Mouse (Mus musculus): ENCODE measurements around the gene Ak6.

Gene Ak6

GRCm38 (mm10) chr13:100669291-100670022, 18.7 kb downstream of the Ak6 start, which contains the start of gene Ccdc125:
Gene Ccdc125, plus strand, starts transcription at chr13:100669717.
- DNase-seq (ENCODE audit: low spot score in 2 of 2): no peak

DNA sequence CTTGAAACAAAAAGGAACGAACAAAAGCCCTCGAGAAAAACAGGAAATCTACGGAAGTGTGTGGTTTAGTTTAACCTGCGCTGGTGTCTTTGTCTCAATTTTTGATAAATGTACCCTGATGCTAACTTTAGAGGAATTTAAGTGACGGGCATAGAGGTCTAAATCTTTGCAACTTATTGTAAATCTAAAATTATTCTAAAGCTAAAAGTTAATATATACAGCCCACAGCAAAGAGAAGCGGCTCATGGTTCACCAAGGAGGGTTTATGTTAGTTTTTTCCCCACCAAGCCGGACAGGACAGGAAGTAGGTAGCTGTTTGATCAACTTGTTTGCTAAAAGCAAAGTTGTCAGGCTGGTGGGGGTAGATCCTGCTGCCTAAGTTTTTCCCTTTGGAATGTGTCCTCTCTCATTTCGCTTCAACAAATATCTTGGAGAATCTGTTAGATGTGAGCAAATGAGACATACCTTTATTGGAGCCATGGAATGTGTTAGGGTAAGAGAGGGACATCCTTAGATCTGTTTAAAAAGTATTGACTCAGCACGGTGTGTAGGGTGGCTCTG, 19.5 kb downstream of the Ak6 start:
- no peak for DNase-seq (ENCODE audit: low spot score in 2 of 2)

- DNase-seq (ENCODE audit: low spot score in 2 of 2): no peak
These were observed 25.3 kb downstream of the Ak6 start for GRCm38 (mm10) chr13:100675936-100676635.

DNA sequence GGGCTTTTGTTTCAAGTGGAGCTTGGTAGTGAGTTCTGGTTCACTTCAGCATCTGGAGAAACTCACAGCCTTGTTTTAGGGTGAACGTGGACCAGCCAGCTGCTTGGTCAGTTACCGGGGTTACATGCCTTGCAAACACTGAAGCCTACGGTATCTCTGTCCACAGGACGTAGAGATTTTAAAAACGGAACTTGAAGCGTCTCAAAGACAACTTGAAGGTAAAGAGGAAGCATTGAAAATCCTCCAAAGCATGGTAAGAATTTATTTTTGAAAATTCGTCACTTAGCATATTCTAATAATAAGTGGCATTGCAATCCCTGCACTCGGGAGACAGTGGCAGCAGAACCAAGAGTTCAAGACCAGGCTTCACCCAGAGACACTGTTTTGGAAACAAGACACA, 30.8 kb downstream of the Ak6 start:
- DNase-seq (ENCODE audit: low spot score in 2 of 2): no peak

DNA sequence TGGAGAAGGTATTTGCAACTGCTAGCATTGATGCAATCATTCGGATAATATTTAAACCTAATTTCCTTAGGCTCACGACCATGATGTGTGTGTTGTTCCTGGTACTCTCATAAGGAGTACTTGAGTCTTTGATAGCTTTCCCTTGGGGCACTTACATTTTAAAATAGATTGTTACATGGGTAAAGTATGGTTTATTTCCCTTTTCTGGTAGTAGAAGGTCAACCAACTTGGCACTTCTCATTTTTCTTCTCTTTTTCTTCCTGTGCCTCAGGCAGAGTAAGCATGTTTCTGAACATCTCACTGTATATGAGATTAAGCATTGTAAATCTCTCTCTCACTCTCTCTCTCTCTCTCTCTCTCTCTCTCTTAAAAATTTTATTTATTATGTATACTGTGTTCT, 32.1 kb downstream of the Ak6 start:
- DNase-seq (ENCODE audit: low spot score in 2 of 2): no peak

DNA sequence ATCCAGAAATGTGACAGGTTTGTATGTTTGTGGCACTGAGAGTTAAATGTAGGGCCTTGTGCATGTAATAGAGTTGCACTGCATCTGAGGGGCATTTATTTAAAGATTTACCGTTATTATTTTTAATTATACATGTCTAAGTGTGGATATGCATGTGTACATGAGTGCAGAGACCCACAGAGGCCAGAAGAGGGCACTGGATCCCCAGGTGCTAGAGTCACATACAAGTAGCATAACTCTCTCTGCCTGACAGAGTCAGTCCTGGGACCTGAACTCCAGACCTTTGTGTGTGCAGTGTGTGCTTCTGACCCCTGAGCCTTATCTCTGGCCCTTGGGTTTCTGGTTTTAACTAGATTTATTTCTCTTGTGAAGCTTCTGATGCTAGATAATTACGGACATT, 33.6 kb downstream of the Ak6 start:
- DNase-seq (ENCODE audit: low spot score in 2 of 2): no peak

GRCm38 (mm10) chr13:100687513-100687912, 36.7 kb downstream of the Ak6 start:
- DNase-seq (ENCODE audit: low spot score in 2 of 2): no peak

DNA sequence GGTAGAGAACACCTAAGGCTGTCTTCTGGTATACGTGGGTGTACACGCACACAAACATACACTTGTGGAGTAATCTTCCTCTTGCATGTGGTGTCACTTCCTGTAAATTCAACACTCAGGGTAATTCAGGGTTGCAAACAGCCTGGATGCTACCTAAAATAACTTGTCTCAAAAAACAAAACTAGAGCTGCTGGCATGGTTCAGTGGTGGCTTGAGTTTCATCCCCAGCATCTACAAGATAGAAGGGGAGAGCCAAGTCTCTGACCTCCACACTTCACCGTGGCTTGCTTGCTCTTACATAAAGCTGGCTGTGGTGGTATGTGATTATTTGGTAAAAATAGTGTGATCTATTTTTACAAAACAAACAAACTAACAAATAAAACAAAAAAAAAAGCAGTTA, 46.8 kb downstream of the Ak6 start:
- DNase-seq (ENCODE audit: low spot score in 2 of 2): no peak

DNA sequence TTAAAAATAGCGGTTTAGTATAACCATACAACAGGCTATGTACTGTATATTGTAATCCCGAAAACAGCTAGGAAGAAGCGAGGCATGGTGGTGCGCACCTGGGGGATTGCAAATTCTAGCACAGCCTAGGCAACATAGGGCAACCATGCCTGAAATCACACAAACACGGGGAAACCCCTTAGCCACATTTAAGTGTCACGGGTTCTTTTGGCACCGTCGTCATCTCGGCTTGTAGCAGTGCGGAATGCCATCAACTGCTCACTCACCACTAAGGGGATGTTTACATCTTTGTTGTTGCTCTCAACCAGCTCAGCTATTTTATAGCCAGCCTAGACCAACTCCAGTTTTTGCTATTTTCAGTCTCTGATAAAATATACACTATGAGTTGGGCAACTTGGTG, 48.1 kb downstream of the Ak6 start:
- DNase-seq (ENCODE audit: low spot score in 2 of 2): no peak

DNA sequence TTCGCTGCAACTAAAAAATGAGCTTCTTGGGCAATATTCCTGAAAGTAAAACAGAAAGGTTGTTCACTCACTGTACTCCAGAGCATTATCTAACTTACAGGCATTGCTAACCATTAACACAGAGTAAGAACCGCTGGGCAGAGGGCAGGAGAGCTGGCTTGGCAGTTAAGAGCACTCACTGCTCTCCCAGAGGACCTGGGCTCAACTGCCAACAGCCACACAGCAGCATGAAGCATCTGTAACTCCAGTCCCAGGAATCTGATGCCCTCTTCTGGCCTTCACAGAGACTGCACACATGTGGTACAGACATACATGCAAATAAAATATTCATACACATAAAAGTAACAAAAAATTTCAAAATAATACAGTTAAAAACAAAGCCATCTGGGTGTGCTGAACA, 52.7 kb downstream of the Ak6 start:
- DNase-seq (ENCODE audit: low spot score in 2 of 2): no peak

GRCm38 (mm10) chr13:100706206-100706605, 55.4 kb downstream of the Ak6 start:
- no peak for DNase-seq (ENCODE audit: low spot score in 2 of 2)

DNA sequence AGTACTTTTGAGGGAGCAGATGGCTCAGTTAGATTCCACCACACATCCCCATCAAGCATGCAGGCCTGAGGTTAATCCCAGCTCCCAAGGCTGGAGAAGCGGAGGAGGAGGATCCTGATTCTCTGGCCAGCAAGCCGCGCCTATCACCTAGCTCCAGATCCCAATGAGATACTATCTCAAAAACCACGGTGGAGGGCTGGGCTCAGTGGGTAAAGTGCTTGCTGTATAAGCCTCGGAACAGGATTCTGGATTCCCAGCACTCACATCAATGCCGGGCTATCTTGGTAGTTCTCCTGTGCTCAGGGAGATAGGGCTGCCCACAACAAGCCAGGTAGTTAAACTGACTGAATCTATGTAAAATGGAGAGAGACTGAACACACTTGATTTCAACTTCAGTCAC, 64.7 kb downstream of the Ak6 start:
- DNase-seq (ENCODE audit: low spot score in 2 of 2): no peak

Measured in frontal cortex, postnatal 10 days (tissue).